In the genomic region with DNA sequence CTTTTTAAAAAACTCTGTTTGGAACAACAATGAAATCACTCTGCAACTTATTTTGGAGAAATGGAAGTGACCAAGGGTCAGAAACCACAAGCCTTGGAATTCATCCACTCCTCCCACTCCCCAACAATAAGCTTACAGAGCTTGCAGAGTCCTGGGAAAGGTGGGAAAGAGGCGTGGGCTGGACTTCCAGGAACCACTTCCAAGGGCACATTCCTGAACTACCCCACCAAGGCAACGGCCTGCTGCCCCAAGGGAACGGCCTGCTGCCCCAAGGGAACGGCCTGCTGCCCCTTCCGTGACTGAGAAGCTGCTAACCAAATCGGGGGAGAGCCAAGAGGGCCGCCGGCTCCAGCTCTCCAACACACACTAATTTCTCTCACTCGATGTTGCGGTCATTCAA, we compare ENCODE assay signal across 12 mouse cellular contexts.
"Had no signal": no experiment of that assay in that cellular context is flagged by ENCODE, and none has a peak within 500 bp of the region (broad histone marks: within the 10 kb centered on the region; RNA-seq: fewer than 3 reads in every experiment).

No protein-coding gene starts in this region.

- H3K4me3 ChIP-seq: limb, embryonic 10.5 days; liver, embryonic 15.5 days; midbrain, embryonic 10.5 days; myocyte had no signal

- H3K36me3 ChIP-seq: limb, embryonic 10.5 days; liver, embryonic 15.5 days had no signal

- ATAC-seq: intestine, postnatal 0 days had no signal

- H3K9ac ChIP-seq: liver, embryonic 15.5 days had no signal

- H3K27me3 ChIP-seq: liver, embryonic 15.5 days had no signal

- DNase-seq: kidney, adult 9 months; kidney, postnatal 25 days; lung, postnatal 10 days; midbrain, embryonic 14.5 days; thymus, postnatal 4 days had no signal

- H3K9me3 ChIP-seq: limb, embryonic 10.5 days; liver, embryonic 15.5 days; midbrain, embryonic 10.5 days had no signal

- H3K4me2 ChIP-seq: liver, embryonic 11.5 days; liver, embryonic 15.5 days had no signal

- H3K27ac ChIP-seq: limb, embryonic 10.5 days; liver, embryonic 15.5 days; midbrain, embryonic 10.5 days; stomach, postnatal 0 days had no signal
